ENCODE assay signal across 8 mouse cellular contexts in the genomic region with DNA sequence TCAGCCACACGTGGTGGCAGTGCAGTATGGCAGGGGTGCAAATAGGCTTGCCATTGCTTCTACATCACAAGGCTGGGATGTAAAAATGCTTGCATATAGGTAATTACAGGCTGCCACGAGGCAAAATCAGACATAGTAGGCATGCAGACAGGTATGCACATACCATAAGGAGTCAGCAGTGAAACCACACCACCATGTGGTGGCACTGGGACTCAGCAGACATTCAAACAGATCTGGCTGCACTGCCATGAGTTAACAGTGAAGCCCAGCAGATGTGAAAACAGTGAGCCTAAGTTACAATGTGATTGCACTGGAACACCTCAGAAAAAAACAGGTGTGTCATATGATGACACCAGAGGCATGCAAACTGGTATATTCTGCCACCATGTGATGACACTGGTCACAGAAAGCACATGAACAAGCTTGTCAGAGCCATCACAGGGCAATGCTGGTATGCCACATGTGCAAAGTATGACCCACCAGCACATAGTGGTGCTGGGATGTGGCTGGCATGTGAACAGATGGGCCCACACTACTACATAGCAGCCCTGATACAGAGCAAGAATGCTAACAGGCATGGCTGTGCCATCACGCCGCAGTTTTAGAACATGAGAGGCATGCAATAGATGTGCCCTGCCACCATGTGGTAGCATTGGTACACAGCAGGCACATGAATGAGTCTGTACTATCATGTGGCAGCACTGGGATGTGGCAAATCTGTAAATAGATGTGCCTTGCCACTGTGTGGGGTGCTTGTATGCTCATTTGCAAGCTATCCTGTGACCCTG. TPM values are rescaled to one million over a fixed set of nuclear protein-coding genes. Genes with fewer than 3 reads are reported as not detected.
DNase-seq lines count a peak whose midpoint lies in the region; ATAC-seq and TF ChIP-seq lines count a peak whose summit lies in the region.

No protein-coding gene starts in this region.

- H3K9me3 ChIP-seq in heart, embryonic 11.5 days (replicated peaks; ENCODE audit: control insufficient read depth, low read length) = no peaks in the 10 kb centered on the region
- no peaks in the 10 kb centered on the region for H3K9me3 ChIP-seq in MEL (replicated peaks; ENCODE audit: insufficient read depth, low read length)
- no peaks in the 10 kb centered on the region for H3K9me3 ChIP-seq in hindbrain, embryonic 10.5 days
- no peaks in the 10 kb centered on the region for H3K9me3 ChIP-seq in neural tube, embryonic 12.5 days

- no peaks in the 10 kb centered on the region for H3K27me3 ChIP-seq in heart, embryonic 11.5 days (ENCODE audit: control insufficient read depth, insufficient read depth, low read length)
- H3K27me3 ChIP-seq in MEL (ENCODE audit: control insufficient read depth in 1 of 2, insufficient read depth in 2 of 2, low read length in 2 of 2) = no peaks in the 10 kb centered on the region
- H3K27me3 ChIP-seq in hindbrain, embryonic 10.5 days (ENCODE audit: insufficient read depth, poor library complexity, severe bottlenecking) = no peaks in the 10 kb centered on the region
- no peaks in the 10 kb centered on the region for H3K27me3 ChIP-seq in neural tube, embryonic 12.5 days (replicated peaks)

- peak; percentile 49 for TF ChIP-seq RAD21 in MEL (IDR thresholded peaks at IDR 0.05; ENCODE audit: low read depth, low read length)

- TF ChIP-seq POLR2A in MEL (IDR thresholded peaks at IDR 0.05; ENCODE audit: control insufficient read depth in 1 of 2, insufficient read depth in 1 of 2, low read depth in 1 of 2, low read length in 2 of 2, poor library complexity in 1 of 2) = no peak

- no peak overlapping the region for H3K27ac ChIP-seq in heart, embryonic 11.5 days (ENCODE audit: low read depth, low read length)
- H3K27ac ChIP-seq in MEL (ENCODE audit: control insufficient read depth, low read depth, low read length) = no peak overlapping the region
- H3K27ac ChIP-seq in hindbrain, embryonic 10.5 days = no peak overlapping the region
- H3K27ac ChIP-seq in neural tube, embryonic 12.5 days = no peak overlapping the region

- no peak overlapping the region for H3K4me3 ChIP-seq in heart, embryonic 11.5 days (ENCODE audit: low read depth, low read length)
- H3K4me3 ChIP-seq in MEL (ENCODE audit: control insufficient read depth in 1 of 2, insufficient read depth in 1 of 2, low read depth in 2 of 2, low read length in 2 of 2) = no peak overlapping the region
- no peak overlapping the region for H3K4me3 ChIP-seq in hindbrain, embryonic 10.5 days
- H3K4me3 ChIP-seq in neural tube, embryonic 12.5 days = no peak overlapping the region

- 0 out of 2 replicates have a peak, but pooled peaks have one; percentile 23 for ATAC-seq in heart, embryonic 11.5 days (replicated peaks; ENCODE audit: insufficient number of reproducible peaks, low FRiP score, low TSS enrichment)
- ATAC-seq in neural tube, embryonic 12.5 days (ENCODE audit: low FRiP score, low read depth) = peak; percentile 66

- H3K9ac ChIP-seq in heart, embryonic 11.5 days (ENCODE audit: low read depth, low read length) = no peak overlapping the region
- no peak overlapping the region for H3K9ac ChIP-seq in MEL (ENCODE audit: control insufficient read depth, low read depth, low read length, poor library complexity, severe bottlenecking)
- H3K9ac ChIP-seq in neural tube, embryonic 12.5 days = no peak overlapping the region

- no peak for DNase-seq in heart, adult 8-10 months (ENCODE audit: low spot score)
- peak; percentile 20 for DNase-seq in MEL (ENCODE audit: low read depth, low spot score)
- peak; percentile 48 to 53 for DNase-seq in cerebellum, postnatal 36 days
- DNase-seq in hindbrain, embryonic 10.5 days (ENCODE audit: low spot score) = peak; percentile 19
- peak; percentile 53 to 64 for DNase-seq in layer of hippocampus, postnatal 25 days (ENCODE audit: extremely low spot score in 1 of 2, low spot score in 1 of 2)
- no peak for DNase-seq in urinary bladder, postnatal 14 days (ENCODE audit: low spot score)

- H3K4me1 ChIP-seq in heart, embryonic 11.5 days (ENCODE audit: control insufficient read depth, insufficient read depth, low read length) = no peaks in the 10 kb centered on the region
- H3K4me1 ChIP-seq in MEL (ENCODE audit: control insufficient read depth in 1 of 2, insufficient read depth in 2 of 2, low read length in 2 of 2) = no peaks in the 10 kb centered on the region
- H3K4me1 ChIP-seq in hindbrain, embryonic 10.5 days (replicated peaks) = no peaks in the 10 kb centered on the region
- H3K4me1 ChIP-seq in neural tube, embryonic 12.5 days = no peaks in the 10 kb centered on the region

- TF ChIP-seq EP300 in MEL (IDR thresholded peaks at IDR 0.05; ENCODE audit: low read depth in 1 of 2, low read length in 2 of 2) = no peak

- H3K36me3 ChIP-seq in heart, embryonic 11.5 days (ENCODE audit: control insufficient read depth, insufficient read depth, low read length) = no peaks in the 10 kb centered on the region
- H3K36me3 ChIP-seq in MEL (ENCODE audit: control insufficient read depth in 1 of 2, insufficient read depth in 2 of 2, low read length in 2 of 2) = no peaks in the 10 kb centered on the region
- H3K36me3 ChIP-seq in hindbrain, embryonic 10.5 days = no peaks in the 10 kb centered on the region
- H3K36me3 ChIP-seq in neural tube, embryonic 12.5 days = no peaks in the 10 kb centered on the region

- 61% methylated on average over 4 of the region's 4 CpGs for WGBS in heart, embryonic 11.5 days (ENCODE audit: insufficient replicate concordance)
- 62% methylated on average over 4 of the region's 4 CpGs for WGBS in hindbrain, embryonic 10.5 days
- WGBS in neural tube, embryonic 12.5 days = 52% methylated on average over 4 of the region's 4 CpGs

- no peaks in the 10 kb centered on the region for H3K79me2 ChIP-seq in MEL (ENCODE audit: control insufficient read depth, insufficient read depth, low read length, poor library complexity)

- peak; percentile 16 to 55 (median 53); a peak in 5 of 6 replicates for TF ChIP-seq CTCF in MEL (IDR thresholded peaks at IDR 0.05 in 2 of 3, conservative IDR thresholded peaks at IDR 0.05 in 1 of 3; ENCODE audit: control insufficient read depth in 1 of 3, insufficient read depth in 1 of 3, low read depth in 2 of 3, low read length in 3 of 3, poor library complexity in 1 of 3, severe bottlenecking in 1 of 3)

- no peak overlapping the region for H3K4me2 ChIP-seq in heart, embryonic 11.5 days
- H3K4me2 ChIP-seq in neural tube, embryonic 12.5 days (replicated peaks) = no peak overlapping the region

TF ChIP-seq in MEL, 35 proteins besides CTCF, POLR2A, EP300 and RAD21:
- no peak for TF ChIP-seq CHD1 (IDR thresholded peaks at IDR 0.05; ENCODE audit: low read depth, low read length)
- no peak for TF ChIP-seq TBP (IDR thresholded peaks at IDR 0.05; ENCODE audit: low read depth, low read length)
- TF ChIP-seq SIN3A (IDR thresholded peaks at IDR 0.05; ENCODE audit: low read length) = no peak
- no peak for TF ChIP-seq MYC (IDR thresholded peaks at IDR 0.05; ENCODE audit: low read depth, low read length)
- no peak for TF ChIP-seq MAZ (IDR thresholded peaks at IDR 0.05; ENCODE audit: low read depth, low read length)
- peak; percentile 39 for TF ChIP-seq SMC3 (IDR thresholded peaks at IDR 0.05; ENCODE audit: low read depth, low read length)
- no peak for TF ChIP-seq POLR2AphosphoS2 (IDR thresholded peaks at IDR 0.05; ENCODE audit: low read length)

RNA-seq across cellular contexts. Expression of a gene that starts 30.7 kb away (rescaled TPM):
- polyA plus RNA-seq in heart, embryonic 11.5 days (2014; fragmentation: Nextera tagmentation; extraction: Ambion mirVana) = 0.11 TPM in 1 of 2 replicates, not detected in the other
- total RNA-seq in heart, adult 8-10 months (2022) = under 1 TPM in 3 of 4 experiments, not detected in 1; 0.29 to 0.63 (median 0.46) TPM
- total RNA-seq in MEL (2012; rRNA removed) = not detected in 2 replicates
- polyA plus RNA-seq in MEL (2012; ENCODE audit: insufficient read depth in 1 of 2, insufficient read length in 2 of 2, low read depth in 1 of 2, low replicate concordance in 2 of 2, missing spikeins in 1 of 2) = not detected
- 0.66 and 0.99 TPM in 2 replicates for polyA plus RNA-seq in hindbrain, embryonic 10.5 days (2016; fragmentation: Nextera tagmentation; extraction: Ambion mirVana)
- total RNA-seq in layer of hippocampus, postnatal 25 days (2021) = 10 to 100 TPM; 13.5 to 14.9 TPM
- 1.1 and 2.6 TPM in 2 replicates for polyA plus RNA-seq in neural tube, embryonic 12.5 days (2016; fragmentation: Nextera tagmentation; extraction: Ambion mirVana)

RNA-seq across cellular contexts. Expression of a gene that starts 56.6 kb away (rescaled TPM):
- polyA plus RNA-seq in heart, embryonic 11.5 days (2014; fragmentation: Nextera tagmentation; extraction: Ambion mirVana) = 16.9 and 22.5 TPM in 2 replicates
- total RNA-seq in heart, adult 8-10 months (2022) = 10 to 100 TPM in 2 of 4 experiments, 1 to 10 TPM in 2; 8.5 to 12.8 (median 10.5) TPM
- 14.5 and 14.9 TPM in 2 replicates for total RNA-seq in MEL (2012; rRNA removed)
- 10 to 100 TPM in 1 of 2 experiments, not detected in 1; 13.7 TPM for polyA plus RNA-seq in MEL (2012; ENCODE audit: insufficient read depth in 1 of 2, insufficient read length in 2 of 2, low read depth in 1 of 2, low replicate concordance in 2 of 2, missing spikeins in 1 of 2)
- 33.4 and 34.6 TPM in 2 replicates for polyA plus RNA-seq in hindbrain, embryonic 10.5 days (2016; fragmentation: Nextera tagmentation; extraction: Ambion mirVana)
- total RNA-seq in layer of hippocampus, postnatal 25 days (2021) = 10 to 100 TPM; 26.7 to 33.1 TPM
- polyA plus RNA-seq in neural tube, embryonic 12.5 days (2016; fragmentation: Nextera tagmentation; extraction: Ambion mirVana) = 36.8 and 44.6 TPM in 2 replicates

Comparison
In these comparisons a context has a peak if more than half of its experiments do, and no peak if none do; other contexts are left out.
1. DNase-seq: peak in MEL (single experiment), cerebellum, postnatal 36 days (2 of 2), hindbrain, embryonic 10.5 days (single experiment) and layer of hippocampus, postnatal 25 days (2 of 2); none in heart, adult 8-10 months (single experiment) and urinary bladder, postnatal 14 days (single experiment).